Mouse (Mus musculus): ENCODE data around the gene Polr1e. TPM values are rescaled to one million over a fixed set of nuclear protein-coding genes. Genes with fewer than 3 reads are reported as not detected.
"Not testable (repeated sequence)": the region's sequence is repeated elsewhere in the genome, so short reads cannot be mapped to it uniquely, and the experiment has no call there.

Polr1e gene
- total RNA-seq, 2 experiments from 2014 or later, result 11.4 to 11.7 TPM

DNA sequence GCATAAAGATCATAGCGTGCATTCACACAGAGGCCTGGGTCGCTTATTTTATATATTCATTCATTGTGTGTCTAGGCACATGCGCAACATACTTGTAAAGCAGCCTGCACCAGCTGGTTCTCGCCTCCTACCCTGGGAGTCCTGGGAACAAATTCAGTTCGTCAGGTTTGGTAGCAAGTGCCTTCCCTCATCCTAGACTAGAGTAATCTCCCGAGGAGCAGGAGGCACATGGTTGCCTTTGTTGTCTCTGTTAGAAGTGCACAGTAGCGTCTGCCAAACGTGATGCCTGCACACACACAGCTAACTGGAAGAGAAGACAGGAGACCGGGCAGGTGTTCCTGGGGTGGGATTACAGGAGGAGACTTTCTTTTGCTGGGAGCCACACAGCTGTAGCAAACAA, 29.6 kb downstream of the Polr1e start:
- no peak for DNase-seq (ENCODE audit: low spot score in 2 of 2)

DNA sequence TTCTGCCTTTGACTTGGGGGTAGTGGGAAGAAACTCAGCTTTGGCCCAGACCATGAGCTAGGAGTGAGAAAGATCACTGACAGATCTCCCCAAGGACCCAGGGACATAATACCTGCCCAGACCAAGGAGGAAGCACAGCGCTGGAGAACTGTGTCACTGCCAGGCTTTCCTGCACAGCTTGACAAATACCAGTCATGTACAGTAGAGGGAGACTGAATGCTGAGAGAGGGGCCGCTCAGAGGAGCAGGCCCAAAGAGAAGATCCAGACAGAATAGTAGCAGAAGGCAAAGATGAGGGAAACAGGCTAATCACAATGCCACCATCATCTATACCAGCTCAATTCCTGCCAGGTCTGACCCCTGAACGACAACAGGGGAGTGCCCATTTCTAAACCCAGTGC, 36.5 kb downstream of the Polr1e start:
- no peak for DNase-seq (ENCODE audit: low spot score in 2 of 2)

DNA sequence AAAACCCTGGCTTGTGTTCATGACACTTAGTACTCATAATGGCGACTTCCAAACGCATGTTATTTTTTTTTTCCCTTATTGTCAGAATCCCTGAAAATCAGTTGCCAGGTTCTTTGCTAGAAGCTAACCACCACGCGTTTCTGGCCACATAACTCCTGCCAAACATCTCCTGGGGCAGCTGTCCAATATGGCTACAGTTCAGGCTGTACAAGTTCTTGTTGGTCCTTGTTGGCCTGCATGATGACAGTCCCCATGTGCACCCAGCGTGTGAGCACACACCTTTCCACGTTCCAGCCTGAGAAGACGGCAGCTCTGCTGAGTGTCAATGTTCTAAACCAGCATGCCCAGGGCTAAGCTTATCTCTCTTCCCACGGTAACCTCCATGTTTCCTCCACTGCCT, 37.1 kb downstream of the Polr1e start:
- DNase-seq (ENCODE audit: low spot score in 2 of 2), result no peak

DNA sequence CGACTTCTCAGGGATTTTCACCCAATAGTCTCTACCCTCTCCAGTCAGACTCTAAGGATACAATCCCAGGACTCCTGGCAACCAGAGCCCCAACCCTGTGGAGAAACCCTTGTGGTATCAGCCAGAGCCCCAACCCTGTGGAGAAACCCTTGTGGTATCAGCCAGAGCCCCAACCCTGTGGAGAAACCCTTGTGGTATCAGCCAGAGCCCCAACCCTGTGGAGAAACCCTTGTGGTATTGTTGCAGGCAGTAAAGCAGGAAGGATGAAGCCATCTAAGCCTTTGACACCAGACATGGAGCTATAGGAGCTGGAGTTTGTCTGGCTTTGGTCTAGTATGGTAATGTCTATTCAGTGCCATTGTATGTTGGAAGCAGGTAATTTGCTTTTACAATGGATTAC, 45.5 kb downstream of the Polr1e start:
- not testable (repeated sequence) for DNase-seq (ENCODE audit: low spot score in 2 of 2)

DNA sequence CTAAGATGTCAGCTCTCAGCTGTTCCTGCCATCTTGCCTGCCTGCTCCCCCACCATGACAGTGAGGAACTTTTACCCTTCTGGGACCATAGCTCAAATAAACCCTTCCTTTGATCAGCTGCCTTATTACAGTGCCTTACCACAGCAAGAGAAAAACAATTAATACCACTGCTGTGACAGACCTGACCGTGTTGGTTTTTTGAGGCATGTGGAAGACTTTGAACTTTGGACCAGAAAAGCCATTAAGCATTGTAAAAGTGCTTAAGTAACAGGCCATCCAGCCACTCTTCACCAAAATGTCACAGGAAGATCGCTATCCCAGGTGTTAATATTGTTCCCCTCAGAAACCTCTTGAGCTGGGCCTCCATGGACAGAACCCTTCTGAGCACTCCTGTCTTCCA, 46.2 kb downstream of the Polr1e start:
- DNase-seq (ENCODE audit: low spot score in 2 of 2), result no peak

DNA sequence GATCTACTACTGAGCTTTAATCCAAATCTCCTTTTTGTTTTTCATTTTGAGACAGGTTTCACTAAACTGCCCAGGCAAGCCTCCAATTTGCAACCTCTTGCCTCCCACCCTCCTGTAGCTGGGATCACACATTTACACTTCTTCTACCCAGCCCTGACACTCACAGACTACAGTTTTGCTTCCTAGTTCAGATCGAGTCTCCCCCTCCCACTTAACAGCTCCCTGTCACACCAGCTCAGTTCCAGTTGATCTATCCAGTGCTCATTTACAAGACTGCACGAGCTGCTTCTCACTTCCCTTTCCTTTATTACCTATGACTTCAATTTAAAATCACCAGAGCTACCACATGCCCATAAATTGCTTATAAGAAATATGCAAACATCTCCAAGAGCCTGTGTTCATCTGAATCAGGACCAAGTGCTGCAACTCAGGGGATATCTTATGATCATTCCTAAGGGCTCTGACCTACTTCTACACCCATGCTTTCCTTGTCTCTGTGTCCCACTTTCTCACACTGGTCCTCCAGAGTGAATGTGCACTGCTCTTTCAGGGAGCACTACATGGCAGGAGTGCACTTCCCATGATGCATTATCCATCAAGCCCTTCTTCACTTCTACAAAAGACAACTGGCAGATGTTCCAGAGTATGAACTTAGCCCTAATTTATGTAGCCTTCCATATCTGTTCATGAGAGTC, 47.8 kb downstream of the Polr1e start:
- DNase-seq (ENCODE audit: low spot score in 2 of 2), result no peak

DNA sequence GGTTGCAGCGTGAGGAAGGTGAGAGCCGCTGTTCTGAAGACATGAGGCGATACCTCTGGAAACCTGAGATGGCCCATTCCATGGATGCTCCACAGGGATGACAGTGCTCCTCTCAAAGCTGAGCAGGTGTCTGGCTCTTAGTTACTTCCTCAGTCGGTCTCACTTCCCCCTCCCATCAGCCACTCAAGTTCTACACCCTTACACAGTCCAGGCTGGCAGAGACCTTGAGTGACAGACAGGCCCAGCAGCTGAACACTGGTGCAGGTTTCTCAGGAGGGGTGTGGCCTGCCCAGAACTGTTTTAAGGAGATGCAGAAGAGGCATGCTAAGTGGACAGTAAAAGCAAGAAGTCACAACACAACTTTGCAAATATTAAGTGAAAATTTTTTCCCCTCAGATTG, 49.4 kb downstream of the Polr1e start:
- no peak for DNase-seq (ENCODE audit: low spot score in 2 of 2)

DNA sequence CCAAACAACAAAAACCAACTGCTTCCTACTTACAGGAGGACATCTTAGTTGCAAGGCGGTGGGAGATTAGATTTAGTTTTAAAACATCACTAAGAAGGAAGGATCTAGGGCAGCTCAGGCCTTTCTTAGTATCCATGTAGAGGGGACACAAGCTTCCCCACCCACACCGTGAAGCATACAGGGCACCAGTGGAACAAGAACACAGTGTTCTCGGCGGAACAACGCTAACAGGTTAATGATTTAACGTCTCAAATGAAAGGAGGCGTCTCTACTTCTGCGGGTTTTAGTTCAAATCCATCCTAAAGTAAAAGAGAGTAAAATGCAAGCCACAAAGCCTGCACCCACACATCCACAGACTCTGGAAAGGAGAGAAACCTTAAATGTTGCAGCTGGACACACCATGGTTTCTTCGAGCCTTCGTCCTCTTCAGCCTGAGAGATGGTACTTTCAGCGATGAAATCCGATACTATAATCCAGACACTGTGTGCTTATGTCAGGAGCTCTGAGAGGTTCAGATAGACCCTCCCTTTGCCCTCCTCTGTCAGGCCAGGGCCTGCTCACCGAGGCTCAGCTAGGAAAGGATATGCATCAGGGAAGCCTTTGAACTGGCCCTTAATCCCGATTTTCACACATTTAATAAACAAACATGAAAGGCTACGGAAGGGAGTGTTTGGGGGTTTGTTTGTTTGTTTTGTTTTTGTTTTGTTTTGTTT, 54.0 kb downstream of the Polr1e start:
- no peak for DNase-seq (ENCODE audit: low spot score in 2 of 2)

DNA sequence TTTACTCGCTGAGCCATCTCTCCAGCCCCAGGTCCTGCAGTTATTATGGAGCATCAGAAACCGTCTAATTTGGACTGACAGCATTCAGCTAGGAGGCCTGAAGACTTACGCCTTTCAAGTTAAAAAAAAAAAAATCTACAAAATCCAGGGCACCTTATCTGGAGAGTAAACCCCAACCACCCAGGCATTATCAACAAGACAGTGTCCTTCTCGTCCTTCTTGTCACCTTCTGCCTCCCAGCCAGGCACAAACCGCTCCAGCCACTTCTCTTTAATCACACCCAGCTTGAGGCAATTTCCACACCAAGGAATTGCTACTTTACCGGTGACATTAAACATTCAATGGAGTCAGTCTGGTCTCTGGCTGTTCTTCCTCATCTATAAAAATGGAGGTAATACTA, 55.2 kb downstream of the Polr1e start:
- DNase-seq (ENCODE audit: low spot score in 2 of 2), result no peak

DNA sequence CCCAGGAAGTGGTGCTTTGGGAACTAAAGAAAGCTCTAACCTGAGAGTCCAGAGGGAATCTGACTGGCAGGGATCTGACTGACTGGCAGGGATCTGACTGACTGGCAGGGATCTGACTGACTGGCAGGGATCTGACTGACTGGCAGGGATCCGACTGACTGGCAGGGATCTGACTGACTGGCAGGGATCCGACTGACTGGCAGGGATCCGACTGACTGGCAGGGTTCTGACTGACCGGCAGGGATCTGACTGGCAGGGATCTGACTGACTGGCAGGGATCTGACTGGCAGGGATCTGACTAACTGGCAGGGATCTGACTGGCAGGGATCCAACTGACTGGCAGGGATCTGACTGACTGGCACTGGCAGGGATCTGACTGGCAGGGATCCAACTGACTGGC, 62.7 kb downstream of the Polr1e start:
- not testable (repeated sequence) for DNase-seq (ENCODE audit: low spot score in 2 of 2)

DNA sequence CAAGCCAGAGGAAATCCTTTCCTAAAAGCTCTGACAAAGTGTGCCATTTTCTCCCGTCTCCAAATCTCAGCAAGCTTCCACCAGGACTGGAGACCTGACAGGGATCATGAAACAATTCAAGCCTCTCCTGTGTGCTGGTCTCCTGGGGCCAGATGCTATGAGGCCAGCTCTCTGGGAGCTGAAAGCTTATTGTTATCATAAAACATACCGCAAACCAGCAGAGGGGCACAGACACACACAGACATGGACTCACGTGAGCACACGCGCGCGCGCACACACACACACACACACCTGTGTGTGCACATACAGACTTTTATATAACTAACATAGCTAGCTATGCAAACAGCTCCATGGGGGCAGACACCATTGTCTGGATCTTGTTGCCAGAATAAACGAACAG, 64.6 kb downstream of the Polr1e start:
- no peak for DNase-seq (ENCODE audit: low spot score in 2 of 2)

DNA sequence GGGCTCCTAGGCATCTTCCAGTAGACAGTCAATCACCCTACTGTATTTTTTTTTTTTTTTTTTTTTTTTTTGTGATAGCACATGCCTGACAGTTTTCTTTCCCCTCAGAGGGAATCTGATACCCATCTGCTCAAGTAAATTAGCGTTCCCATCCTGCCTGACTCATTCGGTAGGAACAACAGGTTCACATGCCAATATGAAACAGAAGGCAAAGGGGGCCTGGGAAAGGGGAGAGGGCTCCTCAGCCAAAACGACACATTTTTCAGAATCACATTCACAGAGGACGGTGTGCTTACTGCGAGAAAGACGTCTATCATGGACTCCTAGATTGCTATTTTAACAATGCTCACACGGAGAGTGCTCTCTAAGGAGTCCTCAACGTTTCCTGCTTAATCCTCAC, 65.1 kb downstream of the Polr1e start:
- DNase-seq (ENCODE audit: low spot score in 2 of 2), result no peak

DNA sequence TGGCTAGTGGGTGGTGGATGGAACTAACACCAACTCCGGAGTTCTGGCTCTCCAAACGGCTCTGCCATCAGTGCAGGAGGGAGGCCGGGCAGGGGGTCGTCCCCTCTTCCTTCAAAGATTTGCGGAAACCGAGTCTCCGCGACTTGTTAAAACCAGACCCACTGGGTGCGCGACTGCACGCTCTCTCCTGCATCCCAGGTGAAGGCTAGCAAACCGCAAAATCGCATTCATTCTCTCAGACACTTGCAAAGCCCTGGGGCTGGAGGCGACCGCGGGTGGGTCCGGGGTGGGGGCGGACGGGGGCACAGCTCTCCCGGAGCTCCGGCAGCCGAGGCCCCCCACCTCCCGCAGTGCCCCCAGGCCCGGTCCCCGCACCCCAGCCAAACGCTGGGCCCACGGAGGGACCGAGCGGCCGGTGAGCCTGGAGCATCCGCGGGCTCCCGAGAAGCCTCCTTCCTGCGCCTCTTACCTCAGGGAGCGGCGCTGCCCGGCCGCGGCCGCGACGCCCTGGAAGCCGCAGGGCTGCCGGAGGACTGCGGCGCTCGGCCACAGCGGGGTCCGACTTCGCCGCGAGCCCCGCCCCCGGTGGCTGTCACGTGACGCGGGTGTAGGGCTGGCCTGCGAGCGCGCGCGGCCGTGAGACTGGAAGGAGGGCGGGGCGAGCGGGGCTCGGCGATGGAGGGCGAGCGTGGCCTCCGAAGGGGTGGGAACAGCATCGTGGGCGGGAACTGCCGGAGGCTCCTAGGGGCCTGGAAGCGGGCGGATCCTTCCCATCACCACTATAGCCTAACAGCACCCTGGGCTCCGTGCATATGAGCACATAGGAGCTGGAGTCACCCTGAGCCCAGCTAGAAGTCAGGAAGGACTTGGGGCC, 65.9 kb downstream of the Polr1e start, which contains the start of gene Fbxo10:
Gene Fbxo10 (minus strand): TSS at position 584 of the 874 bp plus-strand sequence.
- peak; percentile 95 to 96 for DNase-seq (ENCODE audit: low spot score in 2 of 2)

DNA sequence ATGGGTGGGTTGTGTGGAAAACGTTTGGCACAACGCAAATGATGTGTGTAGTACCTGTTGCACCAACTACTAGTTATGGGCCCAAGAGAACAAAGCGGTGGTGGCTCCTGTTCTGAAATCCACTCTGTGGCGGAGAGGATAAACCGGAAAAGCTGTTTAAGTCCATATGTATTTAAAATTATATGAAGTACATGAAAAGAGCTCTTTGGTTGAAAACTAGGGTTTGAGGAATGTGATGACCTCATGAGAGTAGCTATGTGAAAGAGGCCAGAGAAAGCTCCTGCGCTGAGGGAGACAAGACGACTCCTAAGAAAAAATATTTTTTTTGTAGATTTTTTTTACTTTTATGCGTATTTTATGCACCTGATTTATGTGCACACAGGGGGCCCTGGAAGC, 66.5 kb downstream of the Polr1e start:
- DNase-seq (ENCODE audit: low spot score in 2 of 2), result no peak

Other genes with a start within 250 kb of the Polr1e start
- gene Grhpr, start 37.2 kb upstream of the Polr1e start, total RNA-seq (2021), result 10 to 100 TPM; 20.2 to 22.8 TPM
- 10 to 100 TPM; 10.1 to 11.6 TPM for gene Zbtb5, start 6.2 kb upstream of the Polr1e start, total RNA-seq (2021)
- 10 to 100 TPM; 16.0 to 16.8 TPM for gene Fbxo10, start 66.0 kb downstream of the Polr1e start, total RNA-seq (2021)
- gene Tomm5, start 89.5 kb downstream of the Polr1e start, total RNA-seq (2021), result 10 to 100 TPM; 75.9 to 78.1 TPM
- gene Frmpd1, start 166.3 kb downstream of the Polr1e start, total RNA-seq (2021), result 1 to 10 TPM; 7.5 to 7.8 TPM

Measured in gastrocnemius, postnatal 4 days (tissue).